Mouse (Mus musculus) neural tube, embryonic 11.5 days (tissue): ENCODE results near the gene Epb41l4b. TPM values are rescaled to one million over a fixed set of nuclear protein-coding genes. Genes with fewer than 3 reads are reported as not detected.

Experiments used
- ATAC-seq: fragments of 200-750 bp; cut with Nextera tagmentation; 2 replicates; pipeline ENCODE4 v1.8.0; 2017; ENCODE audit warnings: moderate number of reproducible peaks, mild to moderate bottlenecking, moderate TSS enrichment, moderate library complexity; ENCODE audit not compliant: insufficient read depth, low FRiP score, low TSS enrichment
- DNase-seq: peaks from one replicate; pipeline ENCODE4 v3.0.0-alpha.2; 2015; ENCODE audit warnings: low spot score
- H3K27ac ChIP-seq: fragments of 300-500 bp; sonication (generic); 2 replicates; pipeline ENCODE4 v1.5.1; 2014; ENCODE audit warnings: low read depth, mild to moderate bottlenecking, low read length
- H3K27me3 ChIP-seq: fragments of 300-500 bp; sonication (generic); 2 replicates; pipeline ENCODE4 v1.6.1; 2014; ENCODE audit warnings: mild to moderate bottlenecking, low read length, mixed read lengths; ENCODE audit not compliant: control insufficient read depth, insufficient read depth
- H3K36me3 ChIP-seq: fragments of 300-500 bp; sonication (generic); 2 replicates; pipeline ENCODE4 v1.6.1; 2014; ENCODE audit warnings: mild to moderate bottlenecking, low read length, moderate library complexity, mixed read lengths; ENCODE audit not compliant: control insufficient read depth, insufficient read depth
- H3K4me1 ChIP-seq: fragments of 300-500 bp; sonication (generic); 2 replicates; pipeline ENCODE4 v1.6.1; 2014; ENCODE audit warnings: low read length, mixed read lengths; ENCODE audit not compliant: control insufficient read depth, insufficient read depth
- H3K4me2 ChIP-seq: fragments of 300-500 bp; sonication (generic); 2 replicates; pipeline ENCODE4 v1.6.1; 2014; ENCODE audit warnings: low read depth, mild to moderate bottlenecking, moderate library complexity
- H3K4me3 ChIP-seq: fragments of 300-500 bp; sonication (generic); 2 replicates; pipeline ENCODE4 v1.5.1; 2014; ENCODE audit warnings: low read depth, low read length
- H3K9ac ChIP-seq: fragments of 300-500 bp; sonication (generic); 2 replicates; pipeline ENCODE4 v1.6.1; 2014; ENCODE audit warnings: mild to moderate bottlenecking, low read length
- H3K9me3 ChIP-seq: fragments of 300-500 bp; sonication (generic); 2 replicates; pipeline ENCODE4 v1.6.1; 2016; ENCODE audit warnings: low read length; ENCODE audit not compliant: control insufficient read depth
- WGBS: fragments of 180-500 bp; shearing (Covaris S2); extraction: QIAGEN DNeasy Blood & Tissue Kit; methylation state at CpG from one replicate; pipeline ENCODE4 v1.1.7; 2014; 5-methylcytosine and 5-hydroxymethylcytosine counted together
- polyA plus RNA-seq: library from polyadenylated mRNA; unstranded; fragments of >200 nt; fragmentation: Nextera tagmentation; extraction: Ambion mirVana; gene quantifications from 2 replicates; pipeline ENCODE4 v1.2.1, GENCODE M21; 2014

Epb41l4b gene
- polyA plus RNA-seq, 1 experiment from 2014 or later = 1.3 TPM

GRCm38 (mm10) chr4:57113472-57114216, 29.6 kb downstream of the Epb41l4b start:
- no peak for DNase-seq
- no peak overlapping the region for H3K9ac ChIP-seq
- H3K9me3 ChIP-seq = no peaks in the 10 kb centered on the region
- no peak overlapping the region for H3K4me3 ChIP-seq
- no peaks in the 10 kb centered on the region for H3K4me1 ChIP-seq
- no peaks in the 10 kb centered on the region for H3K36me3 ChIP-seq
- no peak for ATAC-seq
- no peaks in the 10 kb centered on the region for H3K27me3 ChIP-seq
- WGBS = 67% methylated on average over 7 of the region's 7 CpGs
- no peak overlapping the region for H3K4me2 ChIP-seq
- H3K27ac ChIP-seq = no peak overlapping the region

DNA sequence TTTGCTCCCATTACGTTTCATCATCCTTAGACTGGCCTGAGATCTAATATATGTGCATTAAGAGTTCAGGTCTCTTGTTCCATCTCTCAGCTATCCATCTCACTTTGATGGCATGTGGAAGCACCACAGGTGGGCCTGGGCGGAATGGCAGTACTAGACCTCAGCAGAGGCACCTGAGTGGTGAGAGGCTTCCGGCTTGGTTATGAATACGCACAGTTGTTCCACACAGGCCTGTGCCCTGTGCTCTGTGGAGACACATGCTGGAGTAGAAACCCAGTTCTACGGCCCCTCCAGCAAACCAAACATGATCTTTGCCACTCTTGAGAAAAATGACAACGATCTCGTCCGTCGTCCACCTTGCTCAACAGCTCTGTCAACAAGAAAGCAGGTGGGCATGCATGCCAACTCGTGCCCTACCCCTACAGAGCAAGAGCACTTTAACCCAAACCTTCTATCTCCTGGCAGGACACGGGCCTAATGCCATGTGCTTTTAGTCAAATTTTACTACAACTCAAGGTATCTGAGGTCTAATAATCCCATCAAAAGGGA, 31.2 kb downstream of the Epb41l4b start:
- Histone ChIP-seq H3K4me3 (no peak overlapping the region), H3K36me3 (no peaks in the 10 kb centered on the region), H3K9me3 (no peaks in the 10 kb centered on the region), H3K9ac (no peak overlapping the region), H3K4me2 (no peak overlapping the region), H3K27me3 (no peaks in the 10 kb centered on the region), H3K4me1 (no peaks in the 10 kb centered on the region), H3K27ac (no peak overlapping the region)
- ATAC-seq (no peak), DNase-seq (no peak)
- 88% methylated on average over 11 of the region's 11 CpGs for WGBS

DNA sequence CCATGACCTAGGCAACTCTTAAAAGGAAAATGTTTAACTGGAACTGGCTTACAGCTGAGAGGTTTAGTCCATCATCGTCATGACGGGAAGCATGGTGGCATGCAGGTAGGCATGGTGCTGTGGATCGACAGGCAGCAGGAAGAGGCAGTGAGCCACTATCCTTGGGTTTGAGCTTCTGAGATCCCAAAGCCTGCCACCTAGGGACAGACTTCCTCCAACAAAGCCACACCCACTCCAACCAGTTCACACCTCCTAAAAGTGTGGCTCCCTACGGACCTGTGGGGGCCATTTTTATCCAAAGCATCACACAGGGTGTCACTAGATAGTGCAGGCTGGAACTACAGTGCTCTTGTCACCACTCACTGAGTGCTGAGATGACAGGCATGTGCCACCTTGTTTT, 31.8 kb downstream of the Epb41l4b start:
- Histone ChIP-seq H3K4me2 (no peak overlapping the region), H3K36me3 (no peaks in the 10 kb centered on the region), H3K27ac (no peak overlapping the region), H3K9ac (no peak overlapping the region), H3K27me3 (no peaks in the 10 kb centered on the region), H3K4me3 (no peak overlapping the region), H3K9me3 (no peaks in the 10 kb centered on the region), H3K4me1 (no peaks in the 10 kb centered on the region)
- 75% methylated on average over 4 of the region's 4 CpGs for WGBS
- no peak for DNase-seq
- no peak for ATAC-seq

DNA sequence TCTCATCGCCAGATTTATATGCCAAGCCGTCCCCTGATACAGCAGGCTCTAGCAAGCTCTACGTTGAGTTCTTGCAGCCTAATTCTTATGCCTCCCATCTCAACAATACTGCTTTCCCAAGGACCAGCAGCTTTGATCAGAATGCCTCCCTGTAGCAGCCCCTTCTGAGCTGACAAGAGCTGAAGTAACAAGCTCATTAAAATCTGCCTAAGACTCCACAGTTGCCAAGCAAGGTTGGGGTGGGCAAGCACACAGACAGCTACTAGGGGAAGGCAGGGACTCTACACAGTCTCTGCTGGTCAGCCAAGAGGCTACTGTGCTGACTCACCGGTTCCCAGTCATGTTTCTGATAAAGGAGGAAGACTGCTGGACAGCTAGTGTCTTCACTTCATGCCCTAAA, 33.7 kb downstream of the Epb41l4b start:
- Histone ChIP-seq H3K9ac (no peak overlapping the region), H3K4me1 (no peaks in the 10 kb centered on the region), H3K9me3 (no peaks in the 10 kb centered on the region), H3K27me3 (no peaks in the 10 kb centered on the region), H3K4me3 (no peak overlapping the region), H3K36me3 (no peaks in the 10 kb centered on the region), H3K27ac (no peak overlapping the region), H3K4me2 (no peak overlapping the region)
- no peak for ATAC-seq
- DNase-seq = no peak
- 88% methylated on average over 4 of the region's 4 CpGs for WGBS

GRCm38 (mm10) chr4:57105339-57105738, 37.9 kb downstream of the Epb41l4b start:
- Histone ChIP-seq H3K4me3 (no peak overlapping the region), H3K27me3 (no peaks in the 10 kb centered on the region), H3K9me3 (no peaks in the 10 kb centered on the region), H3K9ac (no peak overlapping the region), H3K4me2 (no peak overlapping the region), H3K4me1 (no peaks in the 10 kb centered on the region), H3K27ac (no peak overlapping the region), H3K36me3 (no peaks in the 10 kb centered on the region)
- ATAC-seq = no peak
- no peak for DNase-seq
- WGBS = 79% methylated on average over 6 of the region's 6 CpGs

DNA sequence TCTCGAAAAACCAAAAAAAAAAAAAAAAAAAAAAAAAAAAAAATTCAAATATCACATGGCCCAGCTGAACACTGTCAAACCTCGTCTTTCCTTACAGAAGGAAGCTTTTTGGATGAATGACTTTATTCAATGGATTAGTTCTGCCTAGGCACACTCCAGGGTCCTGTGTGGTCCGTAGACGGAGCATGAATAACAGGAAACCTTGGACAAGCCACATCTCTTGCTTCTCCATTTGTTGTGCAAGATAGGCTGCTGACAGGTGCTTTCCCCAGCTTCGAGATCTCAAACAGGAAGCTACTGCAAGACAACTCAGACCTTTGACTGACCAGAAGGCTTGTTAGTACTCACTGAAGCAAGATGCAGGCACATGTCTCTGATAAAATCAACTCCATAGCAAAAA, 39.4 kb downstream of the Epb41l4b start:
- ATAC-seq = no peak
- DNase-seq = no peak

GRCm38 (mm10) chr4:57101095-57101494, 42.1 kb downstream of the Epb41l4b start:
- Histone ChIP-seq H3K27me3 (no peaks in the 10 kb centered on the region), H3K9me3 (no peaks in the 10 kb centered on the region), H3K27ac (no peak overlapping the region), H3K4me2 (no peak overlapping the region), H3K36me3 (no peaks in the 10 kb centered on the region), H3K9ac (no peak overlapping the region), H3K4me1 (no peaks in the 10 kb centered on the region), H3K4me3 (no peak overlapping the region)
- ATAC-seq (no peak), DNase-seq (no peak)
- WGBS = 87% methylated on average over 4 of the region's 4 CpGs

More for the DNA sequence above, 39.4 kb downstream of the Epb41l4b start:
- 41% methylated on average over 5 of the region's 5 CpGs for WGBS
- H3K4me2 ChIP-seq = no peak overlapping the region
- no peaks in the 10 kb centered on the region for H3K4me1 ChIP-seq
- H3K27me3 ChIP-seq = no peaks in the 10 kb centered on the region
- no peak overlapping the region for H3K27ac ChIP-seq
- H3K9ac ChIP-seq = no peak overlapping the region
- H3K9me3 ChIP-seq = no peaks in the 10 kb centered on the region
- H3K36me3 ChIP-seq = no peaks in the 10 kb centered on the region
- H3K4me3 ChIP-seq = no peak overlapping the region

DNA sequence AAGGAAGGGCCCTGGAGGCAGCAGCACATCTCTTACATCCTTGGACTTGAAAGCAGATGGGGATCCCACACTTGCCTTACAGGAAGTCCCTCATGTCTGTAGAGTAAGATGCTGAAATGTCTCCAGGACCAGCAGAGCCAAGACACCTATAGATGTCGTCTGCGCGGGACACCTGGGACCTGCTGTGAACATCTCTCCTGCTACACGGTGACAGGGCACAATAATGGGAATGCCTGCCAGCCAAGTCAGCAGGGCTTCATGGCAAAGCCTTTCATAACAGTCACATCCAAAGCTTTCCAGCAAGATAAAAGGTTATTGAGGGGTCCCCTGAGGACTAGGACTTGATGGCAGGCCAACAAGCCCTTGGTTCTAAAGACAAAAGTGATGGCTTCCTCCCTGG, 45.8 kb downstream of the Epb41l4b start:
- no peaks in the 10 kb centered on the region for H3K4me1 ChIP-seq
- H3K4me2 ChIP-seq = no peak overlapping the region
- 91% methylated on average over 4 of the region's 4 CpGs for WGBS
- H3K27me3 ChIP-seq = no peaks in the 10 kb centered on the region
- no peaks in the 10 kb centered on the region for H3K9me3 ChIP-seq
- no peak overlapping the region for H3K9ac ChIP-seq
- ATAC-seq = no peak
- no peak overlapping the region for H3K27ac ChIP-seq
- no peak for DNase-seq
- no peak overlapping the region for H3K4me3 ChIP-seq
- H3K36me3 ChIP-seq = no peaks in the 10 kb centered on the region

DNA sequence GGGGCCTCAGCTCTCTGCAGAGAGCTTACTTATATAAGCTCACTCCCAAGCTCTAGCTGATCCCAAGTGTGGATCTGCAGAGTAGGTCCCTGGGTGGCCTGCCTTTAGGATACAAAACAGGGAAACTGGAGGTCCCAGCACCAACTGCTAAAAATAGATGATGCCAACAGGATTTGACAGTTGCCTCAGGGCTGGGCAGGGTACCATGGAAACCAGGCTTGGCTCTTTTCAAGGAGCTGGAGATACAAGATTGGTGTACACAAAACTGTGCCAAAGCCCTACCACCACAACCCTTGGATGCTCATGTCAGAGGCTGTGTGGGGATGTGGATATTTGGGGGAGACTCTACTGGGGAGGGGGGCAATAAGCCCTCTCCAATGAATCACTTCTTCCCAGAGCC, 47.7 kb downstream of the Epb41l4b start:
- Histone ChIP-seq H3K9me3 (no peaks in the 10 kb centered on the region), H3K9ac (no peak overlapping the region), H3K27ac (no peak overlapping the region), H3K4me2 (no peak overlapping the region), H3K36me3 (no peaks in the 10 kb centered on the region), H3K4me3 (no peak overlapping the region), H3K4me1 (peaks cover 5% of the 10 kb centered on the region; the same call in 1 of the 2 replicates), H3K27me3 (no peaks in the 10 kb centered on the region)
- no peak for ATAC-seq
- no peak for DNase-seq
